Mouse (Mus musculus): ENCODE results near the gene Rap1a.

DNA sequence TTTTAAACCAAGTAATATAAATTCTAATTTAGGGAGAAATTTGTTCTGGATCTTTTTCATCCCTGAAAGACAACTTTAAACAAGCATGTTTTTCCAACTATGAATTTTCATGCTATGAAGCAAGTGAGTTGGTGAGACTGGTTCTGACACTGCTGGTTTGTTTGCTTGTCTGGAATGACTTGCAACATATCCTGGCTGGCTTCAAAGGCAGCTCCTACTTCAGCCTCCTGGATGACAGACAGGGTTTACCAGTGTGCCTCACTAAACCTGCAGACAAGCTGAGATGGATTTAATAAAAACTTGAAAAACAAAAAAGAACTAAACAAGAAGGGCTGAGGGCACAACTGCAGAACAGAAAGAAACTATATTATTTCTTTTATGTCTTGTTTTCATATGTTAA lies 43.0 kb downstream of the Rap1a start:
- TF ChIP-seq EP300 (IDR thresholded peaks at IDR 0.05; ENCODE audit: insufficient read depth, low read depth, low read length) (no peak), CTCF (IDR thresholded peaks at IDR 0.05) (no peak), POLR2A (IDR thresholded peaks at IDR 0.05; ENCODE audit: insufficient read depth, low read depth, low read length) (no peak)

Data from heart, adult 2 months (tissue).